Mouse (Mus musculus): ENCODE measurements around the gene Krt13.

Gene Krt13

GRCm38 (mm10) chr11:100112935-100113741 lies 8.2 kb downstream of the Krt13 start:
- no peak for DNase-seq (ENCODE audit: low spot score in 2 of 2)

- no peak for DNase-seq (ENCODE audit: low spot score in 2 of 2)
Measured at GRCm38 (mm10) chr11:100105576-100106122, 15.7 kb downstream of the Krt13 start, which contains the start of gene Krt36. Krt36 (minus strand) TSS chr11:100105626.

GRCm38 (mm10) chr11:100102693-100103429 lies 18.5 kb downstream of the Krt13 start:
- no peak for DNase-seq (ENCODE audit: low spot score in 2 of 2)

DNA sequence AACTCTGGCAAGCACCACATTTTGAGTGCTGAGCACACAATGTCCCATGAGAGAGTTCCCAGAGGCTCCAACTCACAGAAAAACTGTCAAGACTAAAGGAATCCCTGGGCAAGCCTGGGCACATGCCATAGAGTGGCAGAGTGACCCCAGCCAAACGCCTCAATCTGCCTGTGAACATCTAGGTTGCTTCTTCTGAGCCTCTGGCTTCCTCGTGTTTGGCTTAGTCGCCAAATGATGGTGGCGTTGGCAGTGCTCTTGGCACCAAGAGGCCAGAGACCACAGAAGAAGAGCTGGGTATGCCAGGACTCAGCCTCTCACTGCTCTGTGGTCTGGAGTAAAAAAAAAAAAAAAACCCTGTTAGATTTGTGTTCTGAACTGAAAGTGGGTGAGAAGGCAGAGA lies 21.0 kb downstream of the Krt13 start:
- no peak for DNase-seq (ENCODE audit: low spot score in 2 of 2)

GRCm38 (mm10) chr11:100097819-100098218 lies 23.5 kb downstream of the Krt13 start:
- no peak for DNase-seq (ENCODE audit: low spot score in 2 of 2)

GRCm38 (mm10) chr11:100096141-100096540 lies 25.2 kb downstream of the Krt13 start, which contains the start of gene Krt35:
Krt35 (minus strand) TSS chr11:100096241.
- DNase-seq (ENCODE audit: low spot score in 2 of 2): no peak

DNA sequence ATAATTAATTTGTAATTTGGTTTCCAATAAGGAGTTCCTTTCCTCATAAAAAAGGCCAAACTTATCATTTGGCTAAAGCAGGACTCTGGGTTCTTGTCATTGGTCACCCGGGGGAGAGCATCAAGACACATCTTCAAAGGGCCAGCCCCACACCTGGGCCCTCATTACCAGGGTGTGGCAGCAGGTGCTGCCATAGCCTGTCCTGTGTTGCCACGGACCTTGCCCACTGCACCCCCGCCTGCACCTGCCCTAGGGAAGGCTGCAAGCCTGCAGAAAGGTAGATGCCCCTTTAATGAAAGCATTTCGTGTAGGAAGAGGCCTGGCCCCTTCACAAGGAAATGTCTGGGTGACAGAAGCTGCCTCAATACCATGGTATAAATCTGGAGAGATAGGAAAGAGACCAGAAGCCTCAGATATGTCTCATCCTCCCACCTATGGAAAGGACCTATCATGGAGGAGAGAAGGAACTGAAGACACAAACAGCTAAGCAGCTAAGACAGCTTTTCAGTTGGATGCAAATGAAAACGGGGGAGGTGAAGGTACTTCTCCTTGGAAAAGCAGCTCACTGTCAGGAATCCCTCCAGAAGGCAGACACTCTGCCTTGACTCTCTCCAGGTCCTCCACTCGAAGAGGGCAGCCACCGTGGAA lies 32.9 kb downstream of the Krt13 start:
- DNase-seq (ENCODE audit: low spot score in 2 of 2): peak; percentile 11 to 12

DNA sequence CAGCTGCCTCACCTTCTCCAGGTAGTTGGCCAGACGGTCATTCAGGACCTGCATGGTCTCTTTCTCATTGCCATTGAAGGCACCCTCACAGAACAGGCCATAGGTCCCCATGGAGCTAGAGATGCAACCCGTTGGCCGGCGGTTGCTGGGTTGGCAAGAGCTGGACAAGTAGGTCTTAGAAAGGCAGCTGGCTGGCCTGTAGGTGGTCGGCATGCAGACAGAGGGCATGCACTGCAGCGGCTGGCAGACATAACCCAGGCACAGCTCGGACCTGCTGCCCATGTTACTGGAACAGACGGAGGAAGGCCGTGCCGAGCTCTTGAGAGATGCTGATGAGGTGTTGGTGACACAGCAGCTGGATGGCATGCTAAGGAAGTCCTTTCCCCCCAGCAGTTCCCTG lies 33.5 kb downstream of the Krt13 start, which contains the start of gene Krt32:
TSS of gene Krt32 (minus strand) at position 366 of the 400 bp plus-strand sequence.
- DNase-seq (ENCODE audit: low spot score in 2 of 2): no peak

- no peak for DNase-seq (ENCODE audit: low spot score in 2 of 2)
Measured at GRCm38 (mm10) chr11:100073873-100074272, 47.5 kb downstream of the Krt13 start.
